Mouse (Mus musculus) thymus, postnatal 36 days (tissue): ENCODE data around the gene Smo.

Source experiments
- DNase-seq, 2 experiments: peaks; one replicate each; pipeline ENCODE4 v3.0.0; 2022; ENCODE audit warnings: mixed read lengths in 2 of 2

Smo gene

GRCm38 (mm10) chr6:29735336-29735688 is at the start of gene Smo:
TSS of gene Smo (plus strand) at chr6:29735503.
- DNase-seq = peak; percentile 78 to 84

GRCm38 (mm10) chr6:29685952-29686351 is 49.4 kb upstream of the Smo start:
- no peak for DNase-seq

- no peak for DNase-seq
Observed at GRCm38 (mm10) chr6:29689458-29689857, 45.8 kb upstream of the Smo start.

- DNase-seq = peak; percentile 84 to 86
Observed at GRCm38 (mm10) chr6:29693953-29694352, 41.4 kb upstream of the Smo start, which contains the start of gene Tspan33. TSS of gene Tspan33 (plus strand) at chr6:29694222.

- no peak for DNase-seq
Observed at GRCm38 (mm10) chr6:29694375-29695289, 40.7 kb upstream of the Smo start.

- DNase-seq = no peak
Observed at GRCm38 (mm10) chr6:29695290-29695674, 40.0 kb upstream of the Smo start.

- DNase-seq = no peak
Observed at GRCm38 (mm10) chr6:29695975-29696374, 39.3 kb upstream of the Smo start.

- DNase-seq = no peak
Observed at GRCm38 (mm10) chr6:29697139-29697538, 38.2 kb upstream of the Smo start.

- DNase-seq = no peak
Observed at GRCm38 (mm10) chr6:29697548-29697947, 37.8 kb upstream of the Smo start.

GRCm38 (mm10) chr6:29699085-29699745 is 36.1 kb upstream of the Smo start:
- no peak for DNase-seq

- DNase-seq = no peak
Observed at GRCm38 (mm10) chr6:29701051-29701450, 34.3 kb upstream of the Smo start.

- no peak for DNase-seq
Observed at GRCm38 (mm10) chr6:29702126-29702525, 33.2 kb upstream of the Smo start.

- DNase-seq = no peak
Observed at GRCm38 (mm10) chr6:29704143-29704542, 31.2 kb upstream of the Smo start.

- no peak for DNase-seq
Observed at GRCm38 (mm10) chr6:29707902-29708301, 27.4 kb upstream of the Smo start.

GRCm38 (mm10) chr6:29711318-29711717 is 24.0 kb upstream of the Smo start:
- no peak for DNase-seq

GRCm38 (mm10) chr6:29712011-29712584 is 23.2 kb upstream of the Smo start:
- no peak for DNase-seq

GRCm38 (mm10) chr6:29716624-29717365 is 18.5 kb upstream of the Smo start:
- peak; percentile 23 to 41 for DNase-seq

- no peak for DNase-seq
Observed at GRCm38 (mm10) chr6:29717541-29717940, 17.8 kb upstream of the Smo start.

GRCm38 (mm10) chr6:29717952-29718521 is 17.3 kb upstream of the Smo start:
- DNase-seq = no peak

GRCm38 (mm10) chr6:29718894-29719329 is 16.4 kb upstream of the Smo start:
- peak; percentile 61 to 64 for DNase-seq

GRCm38 (mm10) chr6:29721890-29722289 is 13.4 kb upstream of the Smo start:
- no peak for DNase-seq

GRCm38 (mm10) chr6:29726576-29727200 is 8.6 kb upstream of the Smo start:
- DNase-seq = no peak
